Comparison of ENCODE assay signal across 8 mouse cellular contexts in the genomic region with DNA sequence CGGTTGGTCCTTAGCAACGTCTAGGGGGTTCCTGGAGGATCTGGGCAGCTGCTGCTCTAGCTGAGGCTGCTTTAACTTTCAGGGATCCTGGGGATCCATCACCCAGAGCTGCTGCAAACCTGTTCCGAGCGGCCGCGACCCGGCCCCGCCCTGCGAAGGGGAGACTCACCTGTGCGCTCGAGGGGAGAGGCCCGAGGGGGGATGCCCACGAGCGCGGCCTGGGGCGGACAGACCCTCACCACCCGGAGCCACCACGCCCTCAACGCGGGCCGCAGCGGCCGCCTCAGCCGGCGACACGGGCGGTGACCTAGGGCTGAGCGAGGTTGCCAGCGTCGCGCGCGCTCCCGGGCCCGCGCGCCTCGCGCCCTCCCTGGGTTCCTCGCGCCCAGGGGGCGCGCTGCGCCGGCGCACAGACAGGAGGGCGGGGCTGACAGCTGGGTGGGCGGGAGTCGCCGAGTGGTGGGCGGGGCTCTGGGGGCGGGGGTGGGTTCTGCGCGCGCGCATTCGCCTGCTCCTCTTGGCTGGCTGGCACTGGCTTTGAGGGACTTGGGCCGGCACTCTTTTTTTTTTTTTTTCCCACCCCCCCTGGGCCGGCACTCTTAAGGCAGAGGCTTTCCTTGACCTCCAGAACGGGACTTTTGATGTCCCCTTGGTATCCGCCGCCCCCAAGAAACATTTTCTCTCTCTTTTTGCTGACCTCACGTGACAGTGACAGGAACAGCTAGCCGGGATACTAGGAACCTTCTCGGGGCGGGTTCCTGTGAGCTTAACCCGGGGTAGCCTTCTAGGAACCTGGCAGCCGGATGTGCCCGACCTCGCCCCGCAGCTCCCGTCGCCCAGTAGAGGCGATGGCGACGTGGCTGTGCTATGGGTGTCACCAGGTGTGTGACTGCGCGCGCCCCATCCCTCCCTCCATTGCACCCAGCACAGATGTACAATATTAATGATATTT. TPM values are rescaled to one million over a fixed set of nuclear protein-coding genes. Genes with fewer than 3 reads are reported as not detected.
DNase-seq lines count a peak whose midpoint lies in the region; ATAC-seq and TF ChIP-seq lines count a peak whose summit lies in the region.

A gene (minus strand): TSS at position 411 of the 952 bp plus-strand sequence.

- peak within 1 kb of the TSS; percentile 89 to 95 for H3K4me3 ChIP-seq in MEL (ENCODE audit: control insufficient read depth in 1 of 2, insufficient read depth in 1 of 2, low read depth in 2 of 2, low read length in 2 of 2)
- peak within 1 kb of the TSS; percentile 61 for H3K4me3 ChIP-seq in forebrain, embryonic 15.5 days
- H3K4me3 ChIP-seq in lung, embryonic 14.5 days (ENCODE audit: low read depth, low read length), result peak within 1 kb of the TSS; percentile 70

- peak; percentile 86 for DNase-seq in MEL (ENCODE audit: low read depth, low spot score)
- peak; percentile 78 for DNase-seq in cerebellum, adult 11-12 months
- DNase-seq in heart, postnatal 14 days, result peak; percentile 84 to 89
- DNase-seq in layer of hippocampus, adult 11-12 months (ENCODE audit: low spot score), result peak; percentile 60
- DNase-seq in lung, embryonic 14.5 days, result peak; percentile 88
- peak; percentile 79 for DNase-seq in testis, postnatal 14 days (ENCODE audit: low spot score)

- peak within 1 kb of the TSS; percentile 94 for H3K9ac ChIP-seq in MEL (ENCODE audit: control insufficient read depth, low read depth, low read length, poor library complexity, severe bottlenecking)
- H3K9ac ChIP-seq in forebrain, embryonic 15.5 days (replicated peaks), result peak within 1 kb of the TSS; percentile 70
- H3K9ac ChIP-seq in lung, embryonic 14.5 days, result peak within 1 kb of the TSS; percentile 77

- H3K27me3 ChIP-seq in MEL (ENCODE audit: control insufficient read depth in 1 of 2, insufficient read depth in 2 of 2, low read length in 2 of 2), result no peaks in the 10 kb centered on the region
- H3K27me3 ChIP-seq in forebrain, embryonic 15.5 days, result no peaks in the 10 kb centered on the region
- no peaks in the 10 kb centered on the region for H3K27me3 ChIP-seq in lung, embryonic 14.5 days (ENCODE audit: insufficient read depth, low read length)

- TF ChIP-seq POLR2A in MEL (IDR thresholded peaks at IDR 0.05; ENCODE audit: control insufficient read depth in 1 of 2, insufficient read depth in 1 of 2, low read depth in 1 of 2, low read length in 2 of 2, poor library complexity in 1 of 2), result peak; percentile 74 to 78

- H3K4me2 ChIP-seq in forebrain, embryonic 15.5 days (replicated peaks), result peak within 1 kb of the TSS; percentile 89
- peak within 1 kb of the TSS; percentile 93 for H3K4me2 ChIP-seq in lung, embryonic 14.5 days

- H3K79me2 ChIP-seq in MEL (ENCODE audit: control insufficient read depth, insufficient read depth, low read length, poor library complexity), result peaks cover 7% of the 10 kb centered on the region; the same call in 1 of the 2 replicates

- TF ChIP-seq RAD21 in MEL (IDR thresholded peaks at IDR 0.05; ENCODE audit: low read depth, low read length), result no peak

- no peaks in the 10 kb centered on the region for H3K9me3 ChIP-seq in MEL (replicated peaks; ENCODE audit: insufficient read depth, low read length)
- no peaks in the 10 kb centered on the region for H3K9me3 ChIP-seq in forebrain, embryonic 15.5 days
- H3K9me3 ChIP-seq in lung, embryonic 14.5 days (ENCODE audit: low read depth, low read length), result no peaks in the 10 kb centered on the region

- peaks cover 14 to 36% of the 10 kb centered on the region in 2 experiments for H3K4me1 ChIP-seq in MEL (ENCODE audit: control insufficient read depth in 1 of 2, insufficient read depth in 2 of 2, low read length in 2 of 2)
- peaks cover 7% of the 10 kb centered on the region for H3K4me1 ChIP-seq in forebrain, embryonic 15.5 days
- H3K4me1 ChIP-seq in lung, embryonic 14.5 days (ENCODE audit: insufficient read depth), result peaks cover 4% of the 10 kb centered on the region; the same call in 1 of the 2 replicates

- intact Hi-C loops in heart, postnatal 14 days (cut with DNase I), result loop anchor here (10.0 kb wide), 1 partner anchor 61 kb away; a partner anchor contains a TSS

- TF ChIP-seq EP300 in MEL (IDR thresholded peaks at IDR 0.05; ENCODE audit: low read depth in 1 of 2, low read length in 2 of 2), result no peak

- ATAC-seq in forebrain, embryonic 15.5 days (replicated peaks), result peak; percentile 78
- peak; percentile 87 for ATAC-seq in lung, embryonic 14.5 days (ENCODE audit: insufficient read depth)
- ATAC-seq in neutrophil, adult 5-6 weeks (ENCODE audit: extremely low read depth, insufficient number of reproducible peaks, low FRiP score, poor library complexity, severe bottlenecking), result peak; percentile 59

- peak within 1 kb of the TSS; percentile 82 for H3K27ac ChIP-seq in MEL (ENCODE audit: control insufficient read depth, low read depth, low read length)
- H3K27ac ChIP-seq in forebrain, embryonic 15.5 days (replicated peaks), result peak within 1 kb of the TSS; percentile 42
- H3K27ac ChIP-seq in lung, embryonic 14.5 days (ENCODE audit: low read depth), result peak within 1 kb of the TSS; percentile 63; the same call in 1 of the 2 replicates

- WGBS in forebrain, embryonic 15.5 days, result under 1% methylated on average over 77 of the region's 79 CpGs
- under 1% methylated on average over 64 of the region's 79 CpGs for WGBS in lung, embryonic 14.5 days

- H3K36me3 ChIP-seq in MEL (ENCODE audit: control insufficient read depth in 1 of 2, insufficient read depth in 2 of 2, low read length in 2 of 2), result peaks cover 0 to 31% of the 10 kb centered on the region in 2 experiments; a peak in 2 of 4 replicates
- no peaks in the 10 kb centered on the region for H3K36me3 ChIP-seq in forebrain, embryonic 15.5 days
- no peaks in the 10 kb centered on the region for H3K36me3 ChIP-seq in lung, embryonic 14.5 days (ENCODE audit: insufficient read depth)

- peak in 1 of 3 experiments; percentile 32; a peak in 1 of 6 replicates for TF ChIP-seq CTCF in MEL (IDR thresholded peaks at IDR 0.05 in 2 of 3, conservative IDR thresholded peaks at IDR 0.05 in 1 of 3; ENCODE audit: control insufficient read depth in 1 of 3, insufficient read depth in 1 of 3, low read depth in 2 of 3, low read length in 3 of 3, poor library complexity in 1 of 3, severe bottlenecking in 1 of 3)
- TF ChIP-seq CTCF in lung, embryonic 14.5 days (IDR thresholded peaks at IDR 0.05; ENCODE audit: low read depth), result no peak

TF ChIP-seq in MEL, 35 proteins besides CTCF, POLR2A, EP300 and RAD21:
- TF ChIP-seq MAX (IDR thresholded peaks at IDR 0.05; ENCODE audit: low read length) (peak; percentile 26), CHD2 (IDR thresholded peaks at IDR 0.05; ENCODE audit: low read length) (no peak), ETS1 (IDR thresholded peaks at IDR 0.05; ENCODE audit: low read depth, low read length) (peak; percentile 6), MAZ (IDR thresholded peaks at IDR 0.05; ENCODE audit: low read depth, low read length) (peak; percentile 36; the same call in 1 of the 2 replicates), ZNF384 (IDR thresholded peaks at IDR 0.05; ENCODE audit: low read depth, low read length) (peak; percentile 92), HCFC1 (IDR thresholded peaks at IDR 0.05; ENCODE audit: low read depth, low read length) (0 out of 2 replicates have a peak, but pooled peaks have one; percentile 41), USF1 (IDR thresholded peaks at IDR 0.05; ENCODE audit: low read depth, low read length) (peak; percentile 89), ELF1 (IDR thresholded peaks at IDR 0.05; ENCODE audit: low read depth, low read length) (no peak), RCOR1 (IDR thresholded peaks at IDR 0.05; ENCODE audit: low read depth, low read length) (no peak), TCF12 (IDR thresholded peaks at IDR 0.05; ENCODE audit: low read depth, low read length) (peak; percentile 46; the same call in 1 of the 2 replicates), JUND (IDR thresholded peaks at IDR 0.05; ENCODE audit: low read depth, low read length) (no peak), POLR2AphosphoS2 (IDR thresholded peaks at IDR 0.05; ENCODE audit: low read length) (peak; percentile 72; the same call in 1 of the 2 replicates), NRF1 (IDR thresholded peaks at IDR 0.05; ENCODE audit: insufficient read depth, low read depth, low read length, poor library complexity, severe bottlenecking) (peak; percentile 80), USF2 (IDR thresholded peaks at IDR 0.05; ENCODE audit: borderline replicate concordance in 1 of 2, insufficient read depth in 1 of 2, low read depth in 1 of 2, low read length in 2 of 2) (0 out of 4 replicates have a peak, but pooled peaks of 1 of the 2 experiments have one; percentile 29), BHLHE40 (IDR thresholded peaks at IDR 0.05; ENCODE audit: borderline replicate concordance, low read depth, low read length) (peak; percentile 96), NELFE (IDR thresholded peaks at IDR 0.05; ENCODE audit: low read depth, low read length) (peak; percentile 76), MYB (IDR thresholded peaks at IDR 0.05; ENCODE audit: low read depth, low read length) (no peak), TBP (IDR thresholded peaks at IDR 0.05; ENCODE audit: low read depth, low read length) (no peak; the same call in 1 of the 2 replicates), MXI1 (IDR thresholded peaks at IDR 0.05; ENCODE audit: low read depth, low read length) (peak; percentile 87), UBTF (IDR thresholded peaks at IDR 0.05; ENCODE audit: borderline replicate concordance, insufficient read depth, low read depth, low read length) (no peak), SIN3A (IDR thresholded peaks at IDR 0.05; ENCODE audit: low read length) (peak; percentile 68)

RNA-seq across cellular contexts. Expression of the gene that starts here (rescaled TPM):
- 6.5 and 7.9 TPM in 2 replicates for total RNA-seq in MEL (2012; rRNA removed)
- 1 to 10 TPM in 1 of 2 experiments, not detected in 1; 7.8 TPM for polyA plus RNA-seq in MEL (2012; ENCODE audit: insufficient read depth in 1 of 2, insufficient read length in 2 of 2, low read depth in 1 of 2, low replicate concordance in 2 of 2, missing spikeins in 1 of 2)
- polyA plus RNA-seq in forebrain, embryonic 15.5 days (2015; fragmentation: Nextera tagmentation; extraction: Ambion mirVana), result 25.4 and 27.4 TPM in 2 replicates
- 10 to 100 TPM; 11.2 to 14.4 TPM for total RNA-seq in heart, postnatal 14 days (2021)
- 14.0 and 14.1 TPM in 2 replicates for polyA plus RNA-seq in lung, embryonic 14.5 days (2014; fragmentation: Nextera tagmentation; extraction: Ambion mirVana)
- total RNA-seq in neutrophil, adult 5-6 weeks (2017), result 3.6 and 4.5 TPM in 2 replicates

Comparison
In these comparisons a context has a peak if more than half of its experiments do, and no peak if none do; other contexts are left out.
1. Peak in every context shown above with its lines: DNase-seq, ATAC-seq, H3K4me3 ChIP-seq and H3K27ac ChIP-seq.